Mouse (Mus musculus): ENCODE results near the gene Lcn11. TPM values are rescaled to one million over a fixed set of nuclear protein-coding genes. Genes with fewer than 3 reads are reported as not detected.
"Not testable (repeated sequence)": the region's sequence is repeated elsewhere in the genome, so short reads cannot be mapped to it uniquely, and the experiment has no call there.

The Lcn11 gene
- polyA plus RNA-seq (2012; fragmentation: generic; extraction: Trizol) = not detected
- long read RNA-seq, experiment 1 = 0 reads
- long read RNA-seq, experiment 2 = 0 reads

DNA sequence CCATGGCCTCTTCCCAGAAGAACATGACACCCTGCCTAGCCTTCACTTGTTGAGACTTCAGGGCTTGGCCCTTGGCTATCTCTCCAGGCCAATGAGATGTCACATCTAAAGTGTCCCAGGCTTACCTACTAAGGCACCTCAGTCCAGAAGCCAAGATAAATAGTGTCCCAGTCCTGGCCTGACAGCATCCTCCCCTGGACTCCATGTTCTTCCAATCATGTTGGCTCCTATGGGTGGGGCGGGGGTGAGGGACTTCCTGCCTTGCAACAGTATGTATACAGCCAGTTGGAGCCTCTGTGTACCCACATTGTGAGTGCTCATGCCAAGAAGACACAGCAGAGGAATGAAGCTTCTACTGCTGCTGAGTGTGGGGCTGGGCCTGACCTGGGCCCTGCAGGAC lies at the start of gene Lcn11:
TSS of gene Lcn11 (plus strand) at position 301 of the 400 bp plus-strand sequence.
- H3K79me2 ChIP-seq (ENCODE audit: control insufficient read depth, insufficient read depth) = no peaks in the 10 kb centered on the region
- H3K27me3 ChIP-seq (ENCODE audit: control insufficient read depth, insufficient read depth, insufficient read length) = peaks cover 23% of the 10 kb centered on the region
- TF ChIP-seq FOSL1 (IDR thresholded peaks at IDR 0.05; ENCODE audit: insufficient read depth, low read length, poor library complexity, severe bottlenecking) (no peak), USF1 (IDR thresholded peaks at IDR 0.05; ENCODE audit: low read depth) (no peak), CTCF (IDR thresholded peaks at IDR 0.05; ENCODE audit: control insufficient read depth, insufficient read depth, insufficient read length) (no peak), MYOD1 (IDR thresholded peaks at IDR 0.05; ENCODE audit: control insufficient read depth, insufficient read length, low read depth) (no peak), MAX (IDR thresholded peaks at IDR 0.05) (no peak), CEBPB (IDR thresholded peaks at IDR 0.05; ENCODE audit: low read depth) (no peak), MYOG (IDR thresholded peaks at IDR 0.05; ENCODE audit: control insufficient read depth, extremely low read depth, insufficient read length) (no peak)
- H3K79me3 ChIP-seq (ENCODE audit: low read depth) = no peaks in the 10 kb centered on the region
- H3K4me3 ChIP-seq (ENCODE audit: insufficient read depth, poor library complexity, severe bottlenecking) = no peak within 1 kb of the TSS
- no peak within 1 kb of the TSS for H3ac ChIP-seq (ENCODE audit: control insufficient read depth, insufficient read length, low read depth)
- no peaks in the 10 kb centered on the region for H3K36me3 ChIP-seq (ENCODE audit: control insufficient read depth, insufficient read depth)

DNA sequence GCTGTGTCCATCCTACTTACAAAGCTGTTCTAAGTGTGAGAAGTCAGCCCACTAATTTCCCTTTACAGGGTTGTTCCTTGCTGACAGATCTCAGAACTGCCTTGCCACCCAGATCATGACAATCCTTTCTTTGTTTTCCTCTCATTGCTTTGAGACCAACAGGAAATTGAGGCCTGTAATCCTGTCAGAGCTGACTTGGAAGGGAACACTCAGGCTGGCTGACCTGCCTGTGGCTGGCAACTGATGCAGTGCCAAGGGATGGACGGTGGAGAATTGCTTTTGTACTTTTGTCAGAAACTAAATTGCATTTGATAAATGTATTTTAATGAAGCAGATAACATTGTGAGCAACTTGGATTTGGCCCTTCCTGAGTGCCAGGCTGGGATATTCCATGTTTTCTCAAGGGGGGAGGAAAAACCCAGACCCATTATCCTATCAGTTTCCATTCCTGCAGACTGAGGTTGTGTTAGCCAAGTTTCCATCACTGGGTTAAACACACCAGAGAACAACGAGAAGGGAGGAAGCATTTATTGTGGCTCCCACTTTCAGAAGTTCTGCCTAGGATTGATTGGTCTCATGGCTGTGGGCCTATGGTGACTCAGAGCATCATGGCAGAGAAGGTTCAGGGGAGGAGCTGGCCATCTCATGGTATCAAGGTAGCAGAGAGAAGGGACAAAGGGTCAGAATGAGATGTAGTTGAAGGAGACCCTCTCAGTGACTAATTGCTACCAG lies 43.5 kb upstream of the Lcn11 start:
- no peak overlapping the region for H3K4me3 ChIP-seq (ENCODE audit: insufficient read depth, poor library complexity, severe bottlenecking)
- no peaks in the 10 kb centered on the region for H3K79me3 ChIP-seq (ENCODE audit: low read depth)
- no peaks in the 10 kb centered on the region for H3K36me3 ChIP-seq (ENCODE audit: control insufficient read depth, insufficient read depth)
- TF ChIP-seq FOSL1 (IDR thresholded peaks at IDR 0.05; ENCODE audit: insufficient read depth, low read length, poor library complexity, severe bottlenecking) (no peak), CTCF (IDR thresholded peaks at IDR 0.05; ENCODE audit: control insufficient read depth, insufficient read depth, insufficient read length) (no peak), USF1 (IDR thresholded peaks at IDR 0.05; ENCODE audit: low read depth) (no peak), MAX (IDR thresholded peaks at IDR 0.05) (no peak), MYOD1 (IDR thresholded peaks at IDR 0.05; ENCODE audit: control insufficient read depth, insufficient read length, low read depth) (no peak), MYOG (IDR thresholded peaks at IDR 0.05; ENCODE audit: control insufficient read depth, extremely low read depth, insufficient read length) (no peak), CEBPB (IDR thresholded peaks at IDR 0.05; ENCODE audit: low read depth) (no peak)
- no peak overlapping the region for H3ac ChIP-seq (ENCODE audit: control insufficient read depth, insufficient read length, low read depth)
- H3K27me3 ChIP-seq (ENCODE audit: control insufficient read depth, insufficient read depth, insufficient read length) = peaks cover 15% of the 10 kb centered on the region
- no peaks in the 10 kb centered on the region for H3K79me2 ChIP-seq (ENCODE audit: control insufficient read depth, insufficient read depth)

DNA sequence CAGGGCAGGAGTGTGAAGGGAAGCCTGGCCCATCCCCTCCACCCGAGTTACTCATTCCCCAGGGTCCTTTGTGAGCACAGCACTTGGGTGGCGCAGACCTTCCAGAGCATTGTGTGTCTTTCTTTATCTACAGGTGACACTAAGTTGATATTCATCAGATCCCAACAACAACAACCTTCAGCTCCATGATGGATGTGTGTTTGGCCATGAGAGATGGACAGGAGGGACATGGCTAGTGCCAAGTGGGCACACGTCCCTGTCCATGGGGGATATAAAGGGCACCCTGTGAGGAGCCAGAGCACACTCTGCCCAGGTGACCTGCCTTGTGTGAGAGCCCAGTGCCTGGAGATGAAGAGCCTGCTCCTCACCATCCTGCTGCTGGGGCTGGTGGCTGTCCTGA lies 40.1 kb upstream of the Lcn11 start, which contains the start of gene Obp2b:
TSS of gene Obp2b (plus strand) at position 301 of the 400 bp plus-strand sequence.
- H3K79me2 ChIP-seq (ENCODE audit: control insufficient read depth, insufficient read depth); H3ac ChIP-seq (ENCODE audit: control insufficient read depth, insufficient read length, low read depth); H3K36me3 ChIP-seq (ENCODE audit: control insufficient read depth, insufficient read depth); H3K79me3 ChIP-seq (ENCODE audit: low read depth); H3K4me3 ChIP-seq (ENCODE audit: insufficient read depth, poor library complexity, severe bottlenecking): not testable (repeated sequence)
- H3K27me3 ChIP-seq (ENCODE audit: control insufficient read depth, insufficient read depth, insufficient read length) = peaks cover 15% of the 10 kb centered on the region

DNA sequence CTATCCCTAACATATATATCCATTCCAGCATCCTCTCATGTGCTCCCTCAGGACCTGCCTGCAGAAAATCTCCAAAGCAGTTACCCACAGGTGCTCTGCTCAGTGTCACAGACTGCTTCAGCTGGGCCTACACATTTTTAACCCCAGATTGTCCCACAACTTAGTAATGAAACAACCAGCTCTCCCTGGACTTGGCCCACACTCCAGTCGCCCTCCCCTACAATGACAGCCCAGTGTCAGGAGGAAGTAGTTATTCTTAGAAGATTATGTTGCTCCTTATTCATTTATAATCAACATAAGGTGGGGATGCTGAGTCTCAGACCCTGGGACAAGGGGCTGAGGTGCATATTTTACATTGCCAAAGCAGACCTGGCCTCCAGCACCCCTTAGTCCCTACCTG lies 35.1 kb upstream of the Lcn11 start:
- Histone ChIP-seq H3K4me3 (ENCODE audit: insufficient read depth, poor library complexity, severe bottlenecking) (no peak overlapping the region), H3K79me2 (ENCODE audit: control insufficient read depth, insufficient read depth) (no peaks in the 10 kb centered on the region), H3ac (ENCODE audit: control insufficient read depth, insufficient read length, low read depth) (no peak overlapping the region), H3K27me3 (ENCODE audit: control insufficient read depth, insufficient read depth, insufficient read length) (peaks cover 8% of the 10 kb centered on the region), H3K36me3 (ENCODE audit: control insufficient read depth, insufficient read depth) (no peaks in the 10 kb centered on the region), H3K79me3 (ENCODE audit: low read depth) (no peaks in the 10 kb centered on the region)
- TF ChIP-seq MYOG (IDR thresholded peaks at IDR 0.05; ENCODE audit: control insufficient read depth, extremely low read depth, insufficient read length) = no peak
- no peak for TF ChIP-seq MAX (IDR thresholded peaks at IDR 0.05)
- no peak for TF ChIP-seq MYOD1 (IDR thresholded peaks at IDR 0.05; ENCODE audit: control insufficient read depth, insufficient read length, low read depth)
- TF ChIP-seq CTCF (IDR thresholded peaks at IDR 0.05; ENCODE audit: control insufficient read depth, insufficient read depth, insufficient read length) = no peak
- no peak for TF ChIP-seq FOSL1 (IDR thresholded peaks at IDR 0.05; ENCODE audit: insufficient read depth, low read length, poor library complexity, severe bottlenecking)
- TF ChIP-seq CEBPB (IDR thresholded peaks at IDR 0.05; ENCODE audit: low read depth) = no peak
- no peak for TF ChIP-seq USF1 (IDR thresholded peaks at IDR 0.05; ENCODE audit: low read depth)

DNA sequence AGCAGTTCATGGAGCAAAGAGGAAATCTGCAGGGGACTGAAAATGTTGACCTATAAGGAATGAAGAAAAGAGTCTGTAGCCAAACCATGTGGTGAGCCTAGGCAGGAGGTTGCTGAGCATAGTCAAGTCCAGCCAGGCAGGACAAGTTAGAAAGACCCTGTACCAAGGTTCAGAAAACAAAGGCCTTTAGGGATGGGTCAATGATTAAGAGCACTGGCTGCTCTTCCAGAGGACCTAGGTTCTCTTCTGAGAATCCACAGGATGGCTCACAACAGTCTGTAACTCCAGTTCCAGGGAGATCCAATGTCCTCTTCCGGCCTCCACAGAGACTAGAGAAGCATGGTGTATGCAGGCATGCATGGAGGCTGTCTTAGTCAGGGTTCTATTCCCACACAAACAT lies 22.6 kb upstream of the Lcn11 start:
- no peaks in the 10 kb centered on the region for H3K79me3 ChIP-seq (ENCODE audit: low read depth)
- no peak for TF ChIP-seq FOSL1 (IDR thresholded peaks at IDR 0.05; ENCODE audit: insufficient read depth, low read length, poor library complexity, severe bottlenecking)
- no peak for TF ChIP-seq USF1 (IDR thresholded peaks at IDR 0.05; ENCODE audit: low read depth)
- TF ChIP-seq MYOD1 (IDR thresholded peaks at IDR 0.05; ENCODE audit: control insufficient read depth, insufficient read length, low read depth) = no peak
- TF ChIP-seq MYOG (IDR thresholded peaks at IDR 0.05; ENCODE audit: control insufficient read depth, extremely low read depth, insufficient read length) = no peak
- no peak for TF ChIP-seq MAX (IDR thresholded peaks at IDR 0.05)
- no peak for TF ChIP-seq CEBPB (IDR thresholded peaks at IDR 0.05; ENCODE audit: low read depth)
- no peak for TF ChIP-seq CTCF (IDR thresholded peaks at IDR 0.05; ENCODE audit: control insufficient read depth, insufficient read depth, insufficient read length)
- no peaks in the 10 kb centered on the region for H3K27me3 ChIP-seq (ENCODE audit: control insufficient read depth, insufficient read depth, insufficient read length)
- H3K4me3 ChIP-seq (ENCODE audit: insufficient read depth, poor library complexity, severe bottlenecking) = no peak overlapping the region
- H3K79me2 ChIP-seq (ENCODE audit: control insufficient read depth, insufficient read depth) = no peaks in the 10 kb centered on the region
- no peak overlapping the region for H3ac ChIP-seq (ENCODE audit: control insufficient read depth, insufficient read length, low read depth)
- H3K36me3 ChIP-seq (ENCODE audit: control insufficient read depth, insufficient read depth) = no peaks in the 10 kb centered on the region
